Mouse (Mus musculus) activated CD4-positive, CD25-positive, alpha-beta regulatory T cell, adult 4 months (primary cell): ENCODE results near the gene Ltbp2. TPM values are rescaled to one million over a fixed set of nuclear protein-coding genes. Genes with fewer than 3 reads are reported as not detected.
A peak's percentile ranks its signal among the peaks of the same experiment; 100 is the strongest.

ENCODE experiments used
- ATAC-seq: one replicate; pipeline ENCODE4 v1.8.0; 2017
- polyA plus RNA-seq, 2 experiments: library from polyadenylated mRNA; unstranded; fragments of 100-300 nt; shearing (Covaris generic); gene quantifications; one replicate each; pipeline ENCODE4 v1.2.1; 2017

The Ltbp2 gene
- polyA plus RNA-seq, 2 experiments from 2014 or later, result not detected

DNA sequence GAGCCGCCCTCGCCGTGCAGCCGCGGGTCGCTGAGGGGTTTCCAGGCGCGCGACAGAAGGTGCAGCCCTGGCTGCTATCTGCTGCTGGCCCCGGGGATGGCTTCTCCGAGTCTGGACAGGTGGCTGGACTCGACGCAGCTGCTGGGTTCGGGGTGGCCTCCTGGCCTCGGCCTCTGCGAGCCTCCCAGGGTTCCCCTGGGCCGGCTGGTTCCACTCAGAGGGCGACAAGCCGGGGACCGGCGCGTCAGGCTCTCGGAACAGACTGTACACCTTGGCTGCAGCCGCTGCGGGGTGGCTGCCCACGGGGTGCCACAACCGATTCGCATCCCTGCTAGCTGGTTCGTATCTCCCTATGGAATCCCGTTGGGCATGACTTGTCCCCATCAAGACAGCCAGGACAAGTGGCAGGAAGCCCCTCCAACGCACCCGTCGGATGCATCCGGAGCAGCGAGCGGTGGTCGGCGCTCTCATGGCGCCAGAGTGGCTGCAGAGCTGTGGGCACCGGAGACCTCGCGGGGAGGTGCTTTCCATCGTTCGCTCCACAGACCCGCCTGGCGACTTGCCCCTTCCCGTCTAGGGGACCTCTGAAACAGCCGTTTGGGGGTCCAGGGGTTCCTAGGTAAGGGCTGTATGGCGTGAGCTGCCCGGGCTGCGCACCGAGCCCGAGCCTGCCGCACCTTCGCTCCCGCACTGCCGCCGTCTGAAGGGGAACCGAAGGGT lies 411 bp downstream of the Ltbp2 start:
- no peak for ATAC-seq

GRCm38 (mm10) chr12:84873434-84873833 lies 2.9 kb downstream of the Ltbp2 start:
- no peak for ATAC-seq

GRCm38 (mm10) chr12:84872310-84872709 lies 4.0 kb downstream of the Ltbp2 start:
- ATAC-seq, result no peak

- ATAC-seq, result no peak
Measured at GRCm38 (mm10) chr12:84865431-84865830, 10.9 kb downstream of the Ltbp2 start.

DNA sequence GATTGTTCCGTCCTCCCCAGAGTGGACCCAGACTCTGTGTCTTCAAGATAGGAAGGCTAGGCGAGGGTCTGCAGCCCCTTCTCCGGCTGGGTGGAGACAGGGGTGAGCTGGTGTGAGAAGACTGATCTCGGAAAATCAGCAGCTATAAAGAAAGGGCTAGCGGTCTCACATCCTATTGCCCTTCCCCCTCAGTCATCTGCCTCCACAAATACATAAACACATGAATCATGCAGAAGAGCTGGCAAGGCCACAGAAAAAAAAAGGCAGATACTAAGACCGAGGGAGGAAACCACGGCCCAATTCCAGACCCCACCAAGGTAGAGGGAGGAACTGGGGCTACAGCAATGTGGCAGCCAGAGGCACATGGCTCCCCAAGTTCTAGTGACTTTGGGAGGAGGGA lies 11.5 kb downstream of the Ltbp2 start:
- ATAC-seq, result no peak

DNA sequence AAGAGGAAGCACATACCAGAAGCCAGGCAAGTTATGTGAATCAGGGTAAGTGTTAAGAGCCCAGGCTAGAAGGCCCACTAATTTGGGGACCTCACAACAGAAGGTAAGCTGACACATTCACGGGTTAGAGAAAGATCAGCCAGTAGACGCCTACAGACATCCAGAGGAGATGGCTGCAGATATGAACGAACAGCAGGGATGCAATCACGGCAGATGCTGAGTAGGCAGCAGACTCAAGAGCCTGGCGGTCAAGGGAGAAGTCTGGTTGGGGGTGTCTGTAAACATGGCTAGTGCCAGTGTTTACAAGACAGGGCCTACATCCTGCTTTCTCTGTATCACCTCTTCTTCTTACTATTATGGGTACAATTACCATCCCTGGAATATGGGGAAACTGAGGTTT lies 13.1 kb downstream of the Ltbp2 start:
- ATAC-seq, result no peak

DNA sequence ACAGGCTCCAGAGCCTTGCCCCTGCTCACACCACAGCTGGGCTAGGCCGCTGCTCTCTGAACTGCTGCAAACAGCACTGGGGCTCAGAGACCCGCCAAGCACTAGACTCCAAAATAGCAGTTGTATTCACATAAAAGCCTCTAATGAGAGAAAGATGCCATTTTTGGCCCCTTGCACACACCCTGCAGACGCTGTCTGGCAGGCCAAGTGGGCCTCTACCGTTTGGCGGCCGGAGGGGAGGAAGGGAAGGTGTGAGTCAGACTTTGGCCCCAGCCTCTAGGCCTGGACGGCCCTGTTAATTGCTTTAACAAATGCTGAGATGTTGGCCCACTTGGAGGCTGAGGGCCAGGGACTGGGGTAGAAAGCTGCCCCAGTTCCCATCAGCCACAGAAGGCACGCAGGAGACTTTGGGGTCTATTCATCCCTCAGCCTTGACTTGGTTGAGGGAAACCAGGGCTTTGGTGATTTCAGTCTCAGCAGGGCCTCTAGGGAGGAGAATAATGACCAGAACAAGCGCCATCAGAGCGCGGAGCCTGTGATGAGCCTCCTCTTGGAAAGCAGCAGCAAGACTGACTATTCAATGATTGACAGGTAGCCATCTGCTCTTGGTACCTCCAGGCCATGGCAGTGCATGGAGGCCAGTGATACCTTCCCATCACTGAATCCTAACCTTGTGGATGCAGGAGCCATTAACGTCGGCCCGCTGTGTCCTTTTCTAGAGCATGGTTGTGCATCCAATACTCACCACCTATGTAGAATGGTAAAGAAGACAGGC lies 14.0 kb downstream of the Ltbp2 start:
- ATAC-seq, result no peak

DNA sequence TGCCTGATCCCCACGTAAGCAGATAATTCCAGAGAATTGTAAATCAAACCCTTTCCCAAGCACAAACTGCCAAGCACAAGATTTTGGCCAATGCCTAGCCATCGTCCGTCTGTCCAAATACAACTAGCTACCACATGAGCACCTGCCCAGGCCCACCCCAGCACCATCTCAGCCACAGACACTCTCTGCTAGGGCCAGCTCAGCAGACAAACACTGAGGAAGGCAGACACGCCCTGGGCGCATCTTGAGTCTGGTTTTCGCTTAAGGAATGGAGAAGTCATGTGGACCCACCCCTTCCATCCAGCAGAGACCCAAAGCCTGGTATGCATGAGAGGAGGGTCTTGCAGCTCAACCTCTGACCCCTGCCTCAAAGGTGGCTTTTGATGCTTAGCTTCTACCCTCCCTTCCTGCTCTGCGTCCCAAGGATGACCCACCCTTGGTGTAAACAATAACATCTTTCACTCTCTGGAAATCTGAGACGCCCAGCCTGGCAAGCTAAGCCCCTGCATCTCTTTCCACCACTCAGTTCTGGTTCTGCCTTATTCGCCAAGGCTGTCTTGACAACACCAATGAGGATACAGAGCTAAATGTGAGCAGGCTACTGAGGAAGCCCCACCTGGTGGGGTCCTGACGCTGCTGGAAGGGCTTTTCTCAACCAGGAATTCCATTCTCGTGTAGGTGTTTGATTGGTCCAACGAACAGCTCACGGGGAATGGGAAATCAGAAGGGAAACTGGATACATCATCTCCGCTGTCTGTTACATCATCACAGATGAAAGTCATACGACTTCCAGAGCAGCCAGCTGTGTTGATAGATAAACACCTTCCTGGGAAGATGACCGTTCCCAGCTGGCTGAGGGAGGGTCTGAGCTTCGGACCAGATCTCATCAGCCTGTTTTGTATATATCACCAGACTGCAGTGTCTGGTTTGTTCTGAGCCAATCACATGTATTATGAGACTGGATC lies 17.9 kb downstream of the Ltbp2 start:
- no peak for ATAC-seq

DNA sequence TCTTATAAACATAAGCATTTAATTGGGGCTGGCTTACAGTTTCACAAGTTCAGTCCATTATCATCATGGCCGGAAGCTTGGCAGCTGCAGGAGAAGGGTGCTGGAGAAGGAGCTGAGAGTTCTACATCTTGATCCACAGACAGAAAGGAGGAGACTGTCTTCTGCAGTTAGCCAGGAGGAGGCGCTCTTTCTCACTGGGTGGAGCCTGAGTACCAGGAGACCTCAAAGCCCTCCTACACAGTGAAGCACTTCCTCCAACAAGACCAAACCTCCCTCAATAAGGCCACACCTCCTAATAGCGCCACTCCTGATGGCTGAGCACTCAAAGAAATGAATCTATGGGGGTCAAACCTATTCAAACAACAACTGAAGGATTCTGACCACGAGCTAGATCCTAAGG lies 18.6 kb downstream of the Ltbp2 start:
- no peak for ATAC-seq

DNA sequence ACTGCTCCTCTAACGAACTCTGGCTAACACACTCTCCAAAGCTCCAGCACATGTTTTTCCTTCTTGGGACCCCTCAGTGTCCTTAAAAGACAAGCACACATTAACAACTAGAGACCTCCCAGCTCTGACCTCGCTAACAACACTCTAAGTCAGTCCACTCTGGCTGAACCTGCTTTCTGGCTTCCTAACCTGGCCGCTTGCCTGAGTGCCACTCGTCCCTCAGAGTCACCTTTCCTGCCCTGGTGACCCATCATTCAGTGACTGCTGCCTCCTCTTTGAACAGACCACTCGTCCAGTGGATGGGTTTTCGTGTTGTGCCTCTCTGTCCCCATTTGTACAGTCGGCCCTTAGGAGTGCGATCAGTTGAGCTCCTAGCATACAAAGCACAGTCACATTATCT lies 19.8 kb downstream of the Ltbp2 start:
- no peak for ATAC-seq

GRCm38 (mm10) chr12:84855084-84855625 lies 21.2 kb downstream of the Ltbp2 start:
- no peak for ATAC-seq

- no peak for ATAC-seq
Measured at GRCm38 (mm10) chr12:84854392-84855033, 21.8 kb downstream of the Ltbp2 start.

DNA sequence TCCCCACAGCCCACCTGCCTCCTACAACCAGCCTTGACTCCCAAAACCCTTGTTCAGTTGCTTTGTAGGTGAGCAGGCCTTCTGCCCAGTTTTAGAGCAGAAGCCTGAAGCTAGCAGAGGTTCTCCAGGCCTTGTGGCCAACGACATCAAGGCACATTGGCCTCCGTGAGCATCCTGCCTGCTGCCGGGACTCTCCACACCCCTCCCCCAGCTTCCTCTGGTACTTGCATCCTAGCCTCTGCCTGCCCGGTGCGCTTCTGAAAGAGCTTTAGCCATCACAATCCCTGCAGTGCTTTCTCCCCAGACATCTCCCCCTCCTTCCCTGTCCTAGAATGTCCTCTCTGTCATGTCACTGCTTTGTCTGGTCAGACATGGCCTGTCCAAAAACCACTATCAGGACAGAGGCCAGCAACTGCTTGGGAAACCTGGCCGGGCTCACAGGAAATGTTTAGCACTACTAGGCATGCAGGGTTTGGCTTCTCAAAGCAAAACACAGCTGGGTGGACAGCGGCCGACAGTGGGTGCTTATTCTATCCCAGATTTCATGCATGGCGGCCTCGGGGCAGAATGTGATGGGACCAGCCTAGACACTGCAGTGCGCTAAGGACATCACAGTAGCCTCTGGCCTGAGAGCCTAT lies 24.8 kb downstream of the Ltbp2 start:
- peak; percentile 52 for ATAC-seq

- no peak for ATAC-seq
Measured at GRCm38 (mm10) chr12:84847882-84848281, 28.4 kb downstream of the Ltbp2 start.

DNA sequence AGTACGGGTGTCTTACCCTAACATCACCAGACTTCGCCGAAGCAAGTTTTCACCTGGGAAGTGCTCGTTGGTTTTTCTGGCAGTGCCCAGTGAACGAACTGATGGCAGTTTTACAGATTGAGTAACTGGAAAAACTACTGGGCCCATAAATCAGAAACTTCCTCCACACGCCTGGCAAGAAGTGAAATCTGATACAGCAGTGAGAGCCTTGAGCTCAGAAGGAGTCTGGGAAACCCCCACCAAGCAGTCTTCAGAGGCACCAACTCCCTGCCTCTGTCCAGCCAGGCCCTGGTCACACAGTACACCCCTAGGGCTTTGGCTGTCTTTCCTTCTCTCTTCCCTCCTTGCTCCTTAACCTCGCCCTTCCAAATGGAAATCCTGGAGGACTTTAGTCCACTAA lies 28.9 kb downstream of the Ltbp2 start:
- ATAC-seq, result no peak

DNA sequence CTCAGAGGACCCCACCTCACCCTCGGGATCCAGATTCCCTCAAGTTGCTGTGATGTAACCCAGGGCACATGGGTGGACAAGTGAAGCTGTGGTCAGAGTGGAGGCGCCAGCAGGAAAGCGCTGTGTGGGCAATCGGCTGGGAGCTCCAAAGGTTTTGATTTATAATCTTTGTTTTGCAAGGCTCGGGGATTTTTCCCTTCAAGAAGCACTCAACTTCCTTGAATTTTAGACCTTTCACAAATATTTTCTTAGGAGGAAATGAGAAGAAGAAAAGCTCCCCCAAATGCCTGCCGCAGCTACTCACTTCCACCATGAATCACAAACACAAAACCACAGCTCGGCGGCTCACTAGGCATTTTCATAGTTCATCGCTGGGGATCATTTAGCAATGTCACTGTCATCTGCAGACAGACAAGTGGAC lies 29.7 kb downstream of the Ltbp2 start:
- no peak for ATAC-seq

DNA sequence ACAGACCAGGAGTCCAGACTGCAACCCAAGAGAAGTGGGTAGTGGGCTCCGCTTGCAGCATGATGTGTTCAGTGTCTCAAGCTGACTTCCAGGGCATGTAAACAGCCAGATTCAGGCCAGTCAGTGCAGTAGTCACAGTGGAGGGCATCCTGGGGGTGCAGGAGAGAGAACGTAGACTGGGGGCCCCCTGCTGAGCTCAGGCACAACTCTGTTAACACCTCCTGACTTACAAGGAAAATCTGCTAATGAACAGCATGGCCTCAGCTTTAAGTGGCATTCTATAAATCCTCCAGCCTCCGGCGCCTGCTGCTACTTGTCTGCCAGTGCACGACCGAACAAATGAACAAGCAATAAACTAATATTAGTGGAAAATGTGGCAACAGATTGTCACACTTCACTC lies 33.6 kb downstream of the Ltbp2 start:
- no peak for ATAC-seq

DNA sequence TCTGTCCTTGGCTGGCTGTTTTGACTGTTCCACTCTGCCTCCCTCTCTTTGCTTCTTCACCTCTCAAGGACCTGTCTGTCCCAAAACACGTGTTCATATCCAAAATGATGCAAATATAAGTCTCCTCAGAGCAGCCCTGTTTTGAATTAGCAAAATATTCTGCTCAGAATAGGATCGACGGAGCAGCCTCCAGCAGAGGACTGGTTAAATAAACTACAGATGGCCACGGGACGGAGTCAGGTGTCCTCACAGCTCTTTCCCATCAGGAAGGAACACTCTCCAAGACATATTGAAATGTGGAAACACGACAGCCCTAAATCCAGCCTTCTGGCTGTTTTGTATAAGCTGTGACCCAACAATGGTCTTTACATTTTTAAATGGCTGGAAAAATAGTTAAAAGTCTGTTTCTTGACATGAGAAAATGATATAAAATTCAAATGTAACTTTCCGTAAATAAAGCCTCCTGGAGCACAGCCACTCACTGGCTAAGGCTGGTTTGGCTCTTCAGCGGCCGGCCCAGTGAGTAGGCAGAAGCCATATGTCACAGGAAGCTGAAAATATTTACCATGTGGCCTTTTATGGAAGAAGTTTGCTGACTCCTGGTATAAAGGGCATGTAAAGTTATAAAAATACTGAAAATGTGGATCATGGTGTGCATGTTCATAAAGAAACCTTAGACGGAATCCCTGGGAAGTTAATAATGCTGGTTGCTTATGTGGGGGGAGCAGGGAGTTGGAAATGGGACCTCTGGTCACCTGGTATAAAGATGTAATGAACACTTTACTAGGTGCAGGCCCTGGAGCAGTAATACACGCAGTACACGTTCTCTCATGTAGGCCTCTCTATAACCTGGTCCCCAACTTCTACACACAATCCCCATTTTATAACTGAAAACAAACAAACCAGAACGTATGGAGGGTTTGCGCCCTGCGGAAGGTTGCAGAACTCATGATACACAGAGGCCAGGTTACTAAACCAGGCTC lies 34.9 kb downstream of the Ltbp2 start:
- no peak for ATAC-seq

GRCm38 (mm10) chr12:84840734-84841133 lies 35.6 kb downstream of the Ltbp2 start:
- ATAC-seq, result no peak

GRCm38 (mm10) chr12:84839965-84840364 lies 36.4 kb downstream of the Ltbp2 start:
- no peak for ATAC-seq
